Mouse (Mus musculus): ENCODE results near the gene Colgalt2. TPM values are rescaled to one million over a fixed set of nuclear protein-coding genes. Genes with fewer than 3 reads are reported as not detected.

Colgalt2 gene
- polyA plus RNA-seq, 1 experiment, result 0.32 TPM

DNA sequence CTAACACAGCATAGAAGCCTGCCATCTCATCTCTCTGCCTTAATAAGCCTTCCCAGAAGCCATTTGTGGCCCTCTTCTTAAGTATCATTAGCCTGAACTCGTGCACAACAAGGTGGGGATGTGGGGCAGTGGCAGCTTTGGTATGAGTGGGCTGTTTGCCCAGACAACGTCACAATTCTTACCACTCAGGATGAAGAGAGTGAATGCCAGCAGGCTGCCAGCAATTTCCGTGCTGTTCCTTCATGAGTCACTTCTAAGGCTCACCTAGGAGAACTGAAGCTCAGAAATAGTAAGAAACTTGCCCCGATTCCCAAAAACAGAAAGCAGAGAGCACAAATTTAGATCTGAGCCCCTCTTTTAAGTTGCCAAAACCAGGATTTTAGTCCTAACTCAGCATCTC lies 39.8 kb downstream of the Colgalt2 start:
- 76% methylated on average over 4 of the region's 4 CpGs for WGBS
- H3K27ac ChIP-seq (ENCODE audit: insufficient read depth, low read length), result no peak overlapping the region

GRCm38 (mm10) chr1:152439874-152440273 lies 40.2 kb downstream of the Colgalt2 start:
- no peaks in the 10 kb centered on the region for H3K27me3 ChIP-seq (ENCODE audit: control insufficient read depth, insufficient read depth, low read length)
- no peak for DNase-seq (ENCODE audit: low read depth in 1 of 2, low spot score in 2 of 2)
- 91% methylated on average over 10 of the region's 10 CpGs for WGBS
- H3K36me3 ChIP-seq (ENCODE audit: control insufficient read depth, insufficient read depth, low read length), result no peaks in the 10 kb centered on the region
- H3K4me3 ChIP-seq (ENCODE audit: extremely low read depth, insufficient read depth, insufficient read length), result no peak overlapping the region
- no peaks in the 10 kb centered on the region for H3K4me1 ChIP-seq (ENCODE audit: control insufficient read depth, insufficient read depth, insufficient read length)
- H3K27ac ChIP-seq (ENCODE audit: insufficient read depth, low read length), result no peak overlapping the region
- no peak for TF ChIP-seq CTCF (IDR thresholded peaks at IDR 0.05; ENCODE audit: extremely low read depth, insufficient read depth, insufficient read length, insufficient replicate concordance)
- TF ChIP-seq POLR2A (IDR thresholded peaks at IDR 0.05; ENCODE audit: low read depth, low read length), result no peak

More for the DNA sequence above, 39.8 kb downstream of the Colgalt2 start:
- Histone ChIP-seq H3K4me3 (ENCODE audit: extremely low read depth, insufficient read depth, insufficient read length) (no peak overlapping the region), H3K27me3 (ENCODE audit: control insufficient read depth, insufficient read depth, low read length) (no peaks in the 10 kb centered on the region), H3K36me3 (ENCODE audit: control insufficient read depth, insufficient read depth, low read length) (no peaks in the 10 kb centered on the region), H3K4me1 (ENCODE audit: control insufficient read depth, insufficient read depth, insufficient read length) (no peaks in the 10 kb centered on the region)
- DNase-seq (ENCODE audit: low read depth in 1 of 2, low spot score in 2 of 2), result no peak
- no peak for TF ChIP-seq POLR2A (IDR thresholded peaks at IDR 0.05; ENCODE audit: low read depth, low read length)
- TF ChIP-seq CTCF (IDR thresholded peaks at IDR 0.05; ENCODE audit: extremely low read depth, insufficient read depth, insufficient read length, insufficient replicate concordance), result no peak

GRCm38 (mm10) chr1:152444630-152445029 lies 45.0 kb downstream of the Colgalt2 start:
- WGBS, result 85% methylated on average over 7 of the region's 7 CpGs
- Histone ChIP-seq H3K4me1 (ENCODE audit: control insufficient read depth, insufficient read depth, insufficient read length) (no peaks in the 10 kb centered on the region), H3K27me3 (ENCODE audit: control insufficient read depth, insufficient read depth, low read length) (no peaks in the 10 kb centered on the region), H3K27ac (ENCODE audit: insufficient read depth, low read length) (no peak overlapping the region), H3K36me3 (ENCODE audit: control insufficient read depth, insufficient read depth, low read length) (no peaks in the 10 kb centered on the region), H3K4me3 (ENCODE audit: extremely low read depth, insufficient read depth, insufficient read length) (no peak overlapping the region)
- no peak for DNase-seq (ENCODE audit: low read depth in 1 of 2, low spot score in 2 of 2)
- TF ChIP-seq POLR2A (IDR thresholded peaks at IDR 0.05; ENCODE audit: low read depth, low read length), result no peak
- no peak for TF ChIP-seq CTCF (IDR thresholded peaks at IDR 0.05; ENCODE audit: extremely low read depth, insufficient read depth, insufficient read length, insufficient replicate concordance)

DNA sequence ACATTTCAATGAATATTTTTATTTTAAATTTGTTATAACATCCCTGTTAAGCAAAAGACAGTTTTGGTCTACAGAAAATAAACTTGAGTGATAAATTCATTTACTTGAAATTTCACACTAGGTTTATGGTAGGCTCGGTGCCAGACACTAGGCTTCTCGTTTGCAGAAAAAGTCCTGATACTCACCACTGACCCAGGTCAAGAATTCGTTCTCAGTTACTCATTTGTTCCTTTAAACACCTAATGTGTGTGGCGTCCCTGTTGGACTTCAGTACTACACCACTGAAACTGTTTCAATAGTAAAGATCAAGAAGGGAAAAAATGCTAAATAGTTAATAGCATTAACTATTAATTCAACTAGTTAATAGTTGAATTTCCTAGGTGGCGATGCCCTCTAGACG lies 46.3 kb downstream of the Colgalt2 start:
- no peak for DNase-seq (ENCODE audit: low read depth in 1 of 2, low spot score in 2 of 2)
- TF ChIP-seq CTCF (IDR thresholded peaks at IDR 0.05; ENCODE audit: extremely low read depth, insufficient read depth, insufficient read length, insufficient replicate concordance) (no peak), POLR2A (IDR thresholded peaks at IDR 0.05; ENCODE audit: low read depth, low read length) (no peak)
- no peaks in the 10 kb centered on the region for H3K4me1 ChIP-seq (ENCODE audit: control insufficient read depth, insufficient read depth, insufficient read length)
- H3K4me3 ChIP-seq (ENCODE audit: extremely low read depth, insufficient read depth, insufficient read length), result no peak overlapping the region
- no peaks in the 10 kb centered on the region for H3K36me3 ChIP-seq (ENCODE audit: control insufficient read depth, insufficient read depth, low read length)
- WGBS, result 87% methylated on average over 6 of the region's 6 CpGs
- no peaks in the 10 kb centered on the region for H3K27me3 ChIP-seq (ENCODE audit: control insufficient read depth, insufficient read depth, low read length)
- no peak overlapping the region for H3K27ac ChIP-seq (ENCODE audit: insufficient read depth, low read length)

GRCm38 (mm10) chr1:152454536-152454935 lies 54.9 kb downstream of the Colgalt2 start:
- no peak for DNase-seq (ENCODE audit: low read depth in 1 of 2, low spot score in 2 of 2)
- H3K27ac ChIP-seq (ENCODE audit: insufficient read depth, low read length), result no peak overlapping the region
- no peak overlapping the region for H3K4me3 ChIP-seq (ENCODE audit: extremely low read depth, insufficient read depth, insufficient read length)
- no peak for TF ChIP-seq POLR2A (IDR thresholded peaks at IDR 0.05; ENCODE audit: low read depth, low read length)
- no peak for TF ChIP-seq CTCF (IDR thresholded peaks at IDR 0.05; ENCODE audit: extremely low read depth, insufficient read depth, insufficient read length, insufficient replicate concordance)
- no peaks in the 10 kb centered on the region for H3K36me3 ChIP-seq (ENCODE audit: control insufficient read depth, insufficient read depth, low read length)
- no peaks in the 10 kb centered on the region for H3K27me3 ChIP-seq (ENCODE audit: control insufficient read depth, insufficient read depth, low read length)
- no peaks in the 10 kb centered on the region for H3K4me1 ChIP-seq (ENCODE audit: control insufficient read depth, insufficient read depth, insufficient read length)
- 84% methylated on average over 5 of the region's 5 CpGs for WGBS

DNA sequence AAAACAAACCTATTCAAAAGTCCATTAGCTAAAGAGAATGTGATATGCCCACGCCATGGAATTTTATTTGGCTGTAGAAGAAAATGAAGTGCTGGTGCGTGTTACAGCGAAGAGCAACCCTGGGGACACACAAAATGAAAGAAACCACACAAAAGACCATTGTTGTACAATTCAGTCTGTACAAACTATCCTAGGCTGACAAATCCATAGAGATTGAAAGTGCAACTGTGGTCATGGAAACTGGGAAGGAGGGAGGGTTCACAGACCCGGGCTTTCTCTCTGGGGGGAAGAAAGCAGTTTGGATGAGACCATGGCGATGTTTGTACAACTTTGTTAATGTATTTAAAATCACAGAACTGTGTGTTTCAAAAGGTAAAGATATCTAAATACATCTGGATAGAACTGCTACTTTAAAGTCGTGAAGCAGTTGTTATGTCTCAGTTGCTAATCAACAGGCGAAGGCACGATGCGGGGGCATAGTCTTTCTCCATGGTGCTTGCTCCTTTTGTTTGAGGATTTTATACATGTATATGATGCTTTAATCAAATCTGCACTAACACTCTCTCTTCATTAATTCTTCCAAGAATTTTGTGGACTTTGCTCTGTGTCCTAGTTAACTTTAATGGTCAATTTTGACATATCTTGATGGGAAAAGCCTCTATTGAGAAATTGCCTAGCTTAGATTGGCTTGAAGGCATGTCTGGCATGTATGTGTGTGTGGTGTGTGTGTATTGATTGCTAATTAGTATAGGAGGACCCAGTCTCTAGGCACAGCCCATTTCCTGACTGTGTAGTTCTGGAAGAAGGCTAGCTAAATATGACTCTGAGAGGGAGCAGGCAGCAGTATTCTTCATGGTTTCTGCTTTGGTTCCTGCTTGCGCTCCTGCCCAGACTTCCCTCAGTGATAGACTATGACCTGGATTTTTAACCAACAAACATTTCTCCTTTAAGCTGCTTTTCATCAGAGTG lies 55.9 kb downstream of the Colgalt2 start:
- Histone ChIP-seq H3K4me3 (ENCODE audit: extremely low read depth, insufficient read depth, insufficient read length) (no peak overlapping the region), H3K36me3 (ENCODE audit: control insufficient read depth, insufficient read depth, low read length) (no peaks in the 10 kb centered on the region), H3K4me1 (ENCODE audit: control insufficient read depth, insufficient read depth, insufficient read length) (no peaks in the 10 kb centered on the region), H3K27me3 (ENCODE audit: control insufficient read depth, insufficient read depth, low read length) (no peaks in the 10 kb centered on the region), H3K27ac (ENCODE audit: insufficient read depth, low read length) (no peak overlapping the region)
- no peak for DNase-seq (ENCODE audit: low read depth in 1 of 2, low spot score in 2 of 2)
- no peak for TF ChIP-seq POLR2A (IDR thresholded peaks at IDR 0.05; ENCODE audit: low read depth, low read length)
- no peak for TF ChIP-seq CTCF (IDR thresholded peaks at IDR 0.05; ENCODE audit: extremely low read depth, insufficient read depth, insufficient read length, insufficient replicate concordance)
- 93% methylated on average over 10 of the region's 10 CpGs for WGBS

DNA sequence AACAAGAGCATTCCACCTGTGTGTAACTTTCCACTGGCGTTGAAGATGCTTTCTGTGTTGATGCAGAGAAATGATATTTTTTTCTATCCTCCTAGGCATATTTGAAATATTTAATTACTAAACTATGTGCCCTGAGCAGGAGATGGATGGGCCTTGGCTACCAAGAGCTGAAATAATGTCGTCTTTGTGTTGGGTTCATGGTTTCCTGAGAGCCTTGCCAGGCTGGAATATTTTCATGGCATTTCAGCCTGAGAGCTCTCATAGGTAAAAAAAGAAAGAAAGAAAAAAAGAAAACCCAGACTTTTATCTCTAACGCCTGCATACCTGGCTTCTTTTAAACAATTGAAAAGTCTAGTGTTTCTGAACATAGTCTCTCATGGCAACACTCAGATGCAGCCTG lies 56.6 kb downstream of the Colgalt2 start:
- Histone ChIP-seq H3K4me3 (ENCODE audit: extremely low read depth, insufficient read depth, insufficient read length) (no peak overlapping the region), H3K36me3 (ENCODE audit: control insufficient read depth, insufficient read depth, low read length) (no peaks in the 10 kb centered on the region), H3K27ac (ENCODE audit: insufficient read depth, low read length) (no peak overlapping the region), H3K27me3 (ENCODE audit: control insufficient read depth, insufficient read depth, low read length) (no peaks in the 10 kb centered on the region), H3K4me1 (ENCODE audit: control insufficient read depth, insufficient read depth, insufficient read length) (no peaks in the 10 kb centered on the region)
- DNase-seq (ENCODE audit: low read depth in 1 of 2, low spot score in 2 of 2), result no peak
- no peak for TF ChIP-seq CTCF (IDR thresholded peaks at IDR 0.05; ENCODE audit: extremely low read depth, insufficient read depth, insufficient read length, insufficient replicate concordance)
- no peak for TF ChIP-seq POLR2A (IDR thresholded peaks at IDR 0.05; ENCODE audit: low read depth, low read length)
- 77% methylated on average over 3 of the region's 3 CpGs for WGBS

Measured in spleen, adult 2 months (tissue).